Mouse (Mus musculus) midbrain, postnatal 0 days (tissue): ENCODE results near the gene Ssh3. TPM values are rescaled to one million over a fixed set of nuclear protein-coding genes. Genes with fewer than 3 reads are reported as not detected.
"Not testable (repeated sequence)": the region's sequence is repeated elsewhere in the genome, so short reads cannot be mapped to it uniquely, and the experiment has no call there.

ENCODE experiments used
- ATAC-seq: fragments of 200-750 bp; cut with Nextera tagmentation; 2 replicates; pipeline ENCODE4 v1.8.0; 2017; ENCODE audit warnings: moderate number of reproducible peaks, mild to moderate bottlenecking, moderate TSS enrichment, moderate library complexity; ENCODE audit not compliant: low FRiP score
- DNase-seq: peaks from one replicate; pipeline ENCODE4 v3.0.0-alpha.2; 2015; ENCODE audit warnings: low spot score
- H3K27ac ChIP-seq: fragments of 300-500 bp; sonication (generic); 2 replicates; pipeline ENCODE4 v1.5.1; 2014; ENCODE audit warnings: low read depth, mild to moderate bottlenecking, low read length, mixed read lengths
- H3K27me3 ChIP-seq: fragments of 300-500 bp; sonication (generic); 2 replicates; pipeline ENCODE4 v1.6.1; 2014; ENCODE audit warnings: low read length, control low read depth, mixed read lengths; ENCODE audit not compliant: insufficient read depth
- H3K36me3 ChIP-seq: fragments of 300-500 bp; sonication (generic); 2 replicates; pipeline ENCODE4 v1.6.1; 2014; ENCODE audit warnings: low read length, control low read depth, mixed read lengths; ENCODE audit not compliant: insufficient read depth
- H3K4me1 ChIP-seq: fragments of 300-500 bp; sonication (generic); 2 replicates; pipeline ENCODE4 v1.6.1; 2014; ENCODE audit warnings: mild to moderate bottlenecking, control low read depth, antibody characterized with exemption, low read length, mixed read lengths; ENCODE audit not compliant: insufficient read depth
- H3K4me2 ChIP-seq: fragments of 300-500 bp; sonication (generic); 2 replicates; pipeline ENCODE4 v1.6.1; 2014; ENCODE audit warnings: low read depth, mild to moderate bottlenecking, low read length, mixed read lengths; ENCODE audit not compliant: poor library complexity, severe bottlenecking
- H3K4me3 ChIP-seq: fragments of 300-500 bp; sonication (generic); 2 replicates; pipeline ENCODE4 v1.5.1; 2014; ENCODE audit warnings: low read depth, mild to moderate bottlenecking, low read length, moderate library complexity
- H3K9ac ChIP-seq: fragments of 300-500 bp; sonication (generic); replicated peaks from 2 replicates; pipeline ENCODE4 v1.6.1; 2014; ENCODE audit warnings: mild to moderate bottlenecking, low read length, moderate library complexity, mixed read lengths; ENCODE audit not compliant: poor library complexity, severe bottlenecking
- H3K9me3 ChIP-seq: fragments of 300-500 bp; sonication (generic); 2 replicates; pipeline ENCODE4 v1.6.1; 2016; ENCODE audit warnings: low read length, control low read depth
- CTCF ChIP-seq: IDR thresholded peaks from 2 replicates; pipeline ENCODE4 v1.5.1; 2016; ENCODE audit warnings: antibody characterized with exemption, mild to moderate bottlenecking
- WGBS: fragments of 180-500 bp; shearing (Covaris S2); extraction: QIAGEN DNeasy Blood & Tissue Kit; methylation state at CpG from one replicate; pipeline ENCODE4 v1.1.7; 2014; 5-methylcytosine and 5-hydroxymethylcytosine counted together
- polyA plus RNA-seq: library from polyadenylated mRNA; unstranded; fragments of >200 nt; fragmentation: Nextera tagmentation; extraction: Ambion mirVana; gene quantifications from 2 replicates; pipeline ENCODE4 v1.2.1, GENCODE M21; 2015
- total RNA-seq: library from RNA; depleted of rRNA; stranded (reverse); fragments of >200 nt; gene quantifications from 2 replicates; pipeline ENCODE4 v1.2.3, GENCODE M21; 2014

Ssh3 gene
- total and polyA plus RNA-seq, 2 experiments from 2014 or later, result 20.7 to 40.6 TPM

DNA sequence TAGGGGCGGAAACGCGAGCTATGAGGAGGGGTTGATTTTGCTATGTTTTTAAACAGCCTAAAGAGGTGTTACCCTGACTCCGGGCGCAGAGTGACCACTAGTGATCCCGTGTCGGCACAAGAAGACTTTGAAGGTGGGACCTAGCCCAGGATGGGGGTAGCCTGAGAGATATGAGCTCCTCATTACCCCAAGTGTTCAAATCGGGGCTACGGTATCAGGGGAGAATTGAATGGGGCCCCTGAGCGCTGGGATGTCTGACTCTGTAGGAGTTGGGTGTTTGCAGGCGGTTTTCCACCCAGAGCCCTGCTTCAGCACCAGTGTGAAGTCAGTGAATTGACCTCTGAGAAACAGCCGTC is 11.1 kb downstream of the Ssh3 start:
- 0 out of 2 replicates have a peak overlapping the region, but pooled peaks have one; percentile 13 for H3K27ac ChIP-seq
- ATAC-seq, result no peak; the same call in 1 of the 2 replicates
- WGBS, result 20% methylated on average over 12 of the region's 12 CpGs

DNA sequence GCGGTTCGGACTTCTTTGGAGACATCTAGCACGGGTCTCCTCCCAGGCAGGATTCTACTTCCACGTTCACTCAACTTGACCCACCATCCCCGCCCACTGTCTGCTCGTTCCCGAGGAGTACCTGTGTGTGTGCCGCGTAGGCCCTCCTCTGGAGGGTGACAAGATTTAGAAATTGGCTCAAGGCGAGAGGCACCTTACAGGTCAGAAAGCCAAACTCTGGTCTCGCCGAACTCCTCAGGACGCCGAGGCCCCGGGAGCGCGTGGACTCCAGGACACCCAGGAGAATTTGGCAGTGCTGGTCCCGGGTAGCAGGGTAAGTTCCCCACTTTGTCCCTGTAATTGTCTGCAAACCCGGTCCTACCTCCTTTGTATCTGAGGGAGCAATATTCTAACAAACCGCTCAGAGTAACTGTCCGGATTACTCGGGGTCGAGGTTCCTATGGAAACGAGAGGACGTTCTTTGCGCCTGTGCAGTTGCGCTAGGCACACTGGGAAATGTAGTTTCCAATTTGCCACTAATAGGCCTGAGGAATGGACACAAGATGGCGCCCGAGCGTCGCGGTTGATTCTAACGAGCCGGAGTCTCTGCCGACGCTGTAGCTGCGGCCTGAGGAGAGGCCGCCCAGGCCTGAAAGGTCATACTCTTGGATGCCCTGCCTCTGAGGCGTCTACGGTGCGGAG is 11.6 kb downstream of the Ssh3 start:
- H3K27ac ChIP-seq, result 0 out of 2 replicates have a peak overlapping the region, but pooled peaks have one; percentile 7
- ATAC-seq (peak; percentile 88), DNase-seq (peak; percentile 98)
- no peaks in the 10 kb centered on the region for H3K27me3 ChIP-seq
- H3K36me3 ChIP-seq, result no peaks in the 10 kb centered on the region
- peak overlapping the region; percentile 54 for H3K9ac ChIP-seq
- H3K4me1 ChIP-seq, result 0 out of 2 replicates have a peak, but pooled peaks cover 3% of the 10 kb centered on the region
- H3K9me3 ChIP-seq, result no peaks in the 10 kb centered on the region
- H3K4me3 ChIP-seq, result peak overlapping the region; percentile 54
- WGBS, result under 1% methylated on average over 41 of the region's 41 CpGs
- peak; percentile 94 for TF ChIP-seq CTCF
- H3K4me2 ChIP-seq, result peak overlapping the region; percentile 78

More for the DNA sequence above, 11.1 kb downstream of the Ssh3 start:
- no peaks in the 10 kb centered on the region for H3K9me3 ChIP-seq
- H3K4me1 ChIP-seq, result 0 out of 2 replicates have a peak, but pooled peaks cover 3% of the 10 kb centered on the region
- H3K36me3 ChIP-seq, result no peaks in the 10 kb centered on the region
- H3K27me3 ChIP-seq, result no peaks in the 10 kb centered on the region
- TF ChIP-seq CTCF, result no peak
- peak overlapping the region; percentile 78 for H3K4me2 ChIP-seq
- H3K4me3 ChIP-seq, result peak overlapping the region; percentile 54
- H3K9ac ChIP-seq, result peak overlapping the region; percentile 54
- no peak for DNase-seq

DNA sequence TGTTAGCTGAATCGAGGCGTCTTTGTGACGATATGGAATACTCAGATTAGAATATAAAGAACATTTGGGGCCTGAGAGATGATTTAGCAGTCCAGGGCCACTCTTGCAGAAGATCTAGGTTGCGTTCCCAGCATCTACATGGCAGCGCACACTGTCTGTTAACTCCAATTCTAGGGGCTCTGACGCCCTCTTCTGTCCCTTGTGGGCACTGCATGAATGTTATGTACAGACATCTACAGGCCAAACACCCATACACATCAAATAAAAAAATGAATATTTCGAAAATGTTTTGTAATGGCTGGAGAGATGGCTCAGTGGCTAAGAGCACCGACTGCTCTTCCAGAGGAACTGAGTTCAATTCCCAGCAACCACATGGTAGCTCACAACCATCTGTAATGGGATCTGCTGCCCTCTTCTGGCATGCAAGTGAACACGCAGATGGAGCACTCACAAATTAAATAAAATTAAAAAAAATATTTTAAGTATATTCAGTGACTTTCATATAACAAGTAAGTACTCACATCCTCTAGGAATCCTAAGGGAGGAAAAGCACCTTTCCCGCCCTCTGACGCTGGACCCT is 13.3 kb downstream of the Ssh3 start:
- H3K9ac ChIP-seq, result no peak overlapping the region
- H3K27me3 ChIP-seq, result no peaks in the 10 kb centered on the region
- no peaks in the 10 kb centered on the region for H3K9me3 ChIP-seq
- DNase-seq (no peak), ATAC-seq (no peak)
- peak; percentile 46 for TF ChIP-seq CTCF
- H3K4me1 ChIP-seq, result 0 out of 2 replicates have a peak, but pooled peaks cover 3% of the 10 kb centered on the region
- no peak overlapping the region for H3K4me2 ChIP-seq
- 73% methylated on average over 11 of the region's 11 CpGs for WGBS
- H3K4me3 ChIP-seq, result no peak overlapping the region
- no peaks in the 10 kb centered on the region for H3K36me3 ChIP-seq
- H3K27ac ChIP-seq, result no peak overlapping the region

DNA sequence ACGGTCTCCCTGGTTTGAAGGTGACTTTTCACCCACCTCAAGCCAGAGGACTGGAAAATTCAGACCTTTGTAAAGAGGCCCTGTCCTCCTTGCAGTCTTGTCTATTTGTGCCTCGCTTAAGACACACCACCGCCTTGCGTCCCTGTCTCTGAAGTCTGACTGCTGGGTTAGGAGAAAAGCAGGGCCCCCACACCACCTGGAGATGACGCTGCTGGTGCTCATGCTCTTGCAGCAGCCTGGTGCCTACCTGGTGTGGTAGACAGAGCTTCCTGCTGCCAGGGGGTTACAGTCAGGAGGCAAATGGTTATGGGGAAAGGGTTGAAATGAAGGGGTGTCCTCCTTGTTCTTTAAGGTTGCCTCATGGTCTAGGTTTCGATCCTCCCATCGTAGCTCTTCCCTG is 14.8 kb downstream of the Ssh3 start:
- no peaks in the 10 kb centered on the region for H3K27me3 ChIP-seq
- 88% methylated on average over 7 of the region's 7 CpGs for WGBS

DNA sequence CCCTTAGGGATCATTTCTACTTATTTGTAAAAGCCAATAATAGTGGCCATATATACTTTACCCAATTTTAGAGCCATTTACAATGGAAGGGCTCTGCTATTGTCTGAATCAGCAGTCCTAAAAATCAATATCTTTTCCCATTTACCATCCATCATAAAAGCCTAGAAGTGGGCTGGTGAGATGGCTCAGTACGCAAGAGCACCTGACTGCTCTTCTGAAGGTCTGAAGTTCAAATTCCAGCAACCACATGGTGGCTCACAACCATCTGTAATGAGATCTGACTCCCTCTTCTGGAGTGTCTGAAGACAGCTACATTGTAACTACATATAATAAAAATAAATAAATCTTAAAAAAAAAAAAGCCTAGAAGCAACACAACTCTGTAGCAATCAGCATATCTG is 20.3 kb downstream of the Ssh3 start:
- H3K4me3 ChIP-seq, H3K36me3 ChIP-seq, ATAC-seq, DNase-seq, H3K9me3 ChIP-seq, H3K9ac ChIP-seq, H3K4me2 ChIP-seq, H3K27me3 ChIP-seq, H3K27ac ChIP-seq, H3K4me1 ChIP-seq: not testable (repeated sequence)
- 82% methylated on average over 1 of the region's 1 CpGs for WGBS

More for the DNA sequence above, 14.8 kb downstream of the Ssh3 start:
- Histone ChIP-seq H3K36me3 (no peaks in the 10 kb centered on the region), H3K4me3 (no peak overlapping the region), H3K4me1 (0 out of 2 replicates have a peak, but pooled peaks cover 3% of the 10 kb centered on the region), H3K4me2 (no peak overlapping the region), H3K9ac (no peak overlapping the region), H3K9me3 (no peaks in the 10 kb centered on the region), H3K27ac (no peak overlapping the region)
- TF ChIP-seq CTCF, result no peak
- ATAC-seq, result no peak
- DNase-seq, result no peak

DNA sequence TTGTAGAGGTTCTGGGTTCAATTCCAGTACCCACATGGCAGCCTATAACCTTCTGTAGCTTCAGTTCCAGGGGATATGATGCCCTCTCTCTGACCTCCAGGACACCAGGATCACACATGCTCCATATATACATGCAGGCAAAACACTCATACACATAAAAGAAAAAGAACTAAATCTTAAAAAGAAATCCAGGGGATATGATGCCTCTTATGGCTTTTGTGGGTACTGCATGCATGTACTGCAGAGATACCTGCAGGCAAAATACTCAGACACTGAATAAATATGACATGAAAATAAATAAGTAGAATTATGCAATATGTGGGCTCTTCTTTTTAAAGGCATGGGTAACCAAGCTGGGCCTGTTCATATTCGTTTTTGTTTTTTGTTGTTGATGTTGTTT is 22.0 kb downstream of the Ssh3 start:
- Histone ChIP-seq H3K9me3 (no peaks in the 10 kb centered on the region), H3K36me3 (no peaks in the 10 kb centered on the region), H3K27ac (no peak overlapping the region), H3K4me1 (no peaks in the 10 kb centered on the region), H3K27me3 (no peaks in the 10 kb centered on the region), H3K9ac (no peak overlapping the region), H3K4me3 (no peak overlapping the region), H3K4me2 (no peak overlapping the region)
- WGBS, result 62% methylated on average over 1 of the region's 1 CpGs
- peak; percentile 17 for DNase-seq
- peak; percentile 62 for TF ChIP-seq CTCF
- ATAC-seq, result no peak
